Mouse (Mus musculus) midbrain, postnatal 0 days (tissue): ENCODE data around the gene Cpsf7. TPM values are rescaled to one million over a fixed set of nuclear protein-coding genes. Genes with fewer than 3 reads are reported as not detected.

ENCODE experiments used
- ATAC-seq: fragments of 200-750 bp; cut with Nextera tagmentation; 2 replicates; pipeline ENCODE4 v1.8.0; 2017; ENCODE audit warnings: moderate number of reproducible peaks, mild to moderate bottlenecking, moderate TSS enrichment, moderate library complexity; ENCODE audit not compliant: low FRiP score
- DNase-seq: peaks from one replicate; pipeline ENCODE4 v3.0.0-alpha.2; 2015; ENCODE audit warnings: low spot score
- H3K27ac ChIP-seq: fragments of 300-500 bp; sonication (generic); 2 replicates; pipeline ENCODE4 v1.5.1; 2014; ENCODE audit warnings: low read depth, mild to moderate bottlenecking, low read length, mixed read lengths
- H3K27me3 ChIP-seq: fragments of 300-500 bp; sonication (generic); 2 replicates; pipeline ENCODE4 v1.6.1; 2014; ENCODE audit warnings: low read length, control low read depth, mixed read lengths; ENCODE audit not compliant: insufficient read depth
- H3K36me3 ChIP-seq: fragments of 300-500 bp; sonication (generic); 2 replicates; pipeline ENCODE4 v1.6.1; 2014; ENCODE audit warnings: low read length, control low read depth, mixed read lengths; ENCODE audit not compliant: insufficient read depth
- H3K4me1 ChIP-seq: fragments of 300-500 bp; sonication (generic); 2 replicates; pipeline ENCODE4 v1.6.1; 2014; ENCODE audit warnings: mild to moderate bottlenecking, control low read depth, antibody characterized with exemption, low read length, mixed read lengths; ENCODE audit not compliant: insufficient read depth
- H3K4me2 ChIP-seq: fragments of 300-500 bp; sonication (generic); 2 replicates; pipeline ENCODE4 v1.6.1; 2014; ENCODE audit warnings: low read depth, mild to moderate bottlenecking, low read length, mixed read lengths; ENCODE audit not compliant: poor library complexity, severe bottlenecking
- H3K4me3 ChIP-seq: fragments of 300-500 bp; sonication (generic); 2 replicates; pipeline ENCODE4 v1.5.1; 2014; ENCODE audit warnings: low read depth, mild to moderate bottlenecking, low read length, moderate library complexity
- H3K9ac ChIP-seq: fragments of 300-500 bp; sonication (generic); replicated peaks from 2 replicates; pipeline ENCODE4 v1.6.1; 2014; ENCODE audit warnings: mild to moderate bottlenecking, low read length, moderate library complexity, mixed read lengths; ENCODE audit not compliant: poor library complexity, severe bottlenecking
- H3K9me3 ChIP-seq: fragments of 300-500 bp; sonication (generic); 2 replicates; pipeline ENCODE4 v1.6.1; 2016; ENCODE audit warnings: low read length, control low read depth
- CTCF ChIP-seq: IDR thresholded peaks from 2 replicates; pipeline ENCODE4 v1.5.1; 2016; ENCODE audit warnings: antibody characterized with exemption, mild to moderate bottlenecking
- WGBS: fragments of 180-500 bp; shearing (Covaris S2); extraction: QIAGEN DNeasy Blood & Tissue Kit; methylation state at CpG from one replicate; pipeline ENCODE4 v1.1.7; 2014; 5-methylcytosine and 5-hydroxymethylcytosine counted together
- polyA plus RNA-seq: library from polyadenylated mRNA; unstranded; fragments of >200 nt; fragmentation: Nextera tagmentation; extraction: Ambion mirVana; gene quantifications from 2 replicates; pipeline ENCODE4 v1.2.1, GENCODE M21; 2015
- total RNA-seq: library from RNA; depleted of rRNA; stranded (reverse); fragments of >200 nt; gene quantifications from 2 replicates; pipeline ENCODE4 v1.2.3, GENCODE M21; 2014

The Cpsf7 gene
- total and polyA plus RNA-seq, 2 experiments from 2014 or later, result 40.6 to 55.7 TPM

DNA sequence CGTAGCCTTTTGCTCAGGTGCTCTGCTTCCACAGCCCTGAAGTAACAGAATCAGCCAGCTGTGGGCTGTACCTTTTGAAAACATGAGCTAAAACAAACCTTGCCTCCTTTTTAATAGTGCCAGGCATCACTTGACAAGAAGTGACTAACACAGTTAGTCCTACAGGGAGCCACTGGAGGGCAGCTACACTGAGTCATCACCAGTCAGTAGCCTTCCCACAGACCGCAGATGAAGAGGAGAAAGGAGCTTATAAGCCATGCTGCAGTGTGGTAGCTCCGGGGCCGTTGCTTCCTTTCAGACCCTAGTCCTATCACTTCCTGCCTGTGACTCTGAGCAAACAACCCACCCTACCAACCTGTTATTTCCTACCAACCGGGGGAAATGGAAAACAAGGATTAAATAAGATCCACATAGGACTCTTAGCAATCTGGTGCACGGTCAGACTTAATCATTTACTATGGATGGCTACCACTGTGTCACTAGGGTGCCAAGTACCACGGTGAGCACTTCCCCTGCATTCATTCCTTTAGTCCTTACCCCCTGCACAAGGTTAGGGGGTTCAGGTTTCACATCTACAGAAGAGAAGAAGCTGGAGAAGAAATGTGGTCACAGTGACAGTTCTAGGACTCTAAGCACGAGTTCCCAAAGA lies 27.4 kb upstream of the Cpsf7 start:
- peak; percentile 22 for DNase-seq
- no peak overlapping the region for H3K4me2 ChIP-seq
- no peak overlapping the region; the same call in 1 of the 2 replicates for H3K9ac ChIP-seq
- no peak for ATAC-seq
- 49% methylated on average over 8 of the region's 8 CpGs for WGBS
- H3K4me3 ChIP-seq, result no peak overlapping the region
- peak overlapping the region; percentile 55 for H3K27ac ChIP-seq
- H3K27me3 ChIP-seq, result no peaks in the 10 kb centered on the region
- peaks cover 10% of the 10 kb centered on the region; the same call in 1 of the 2 replicates for H3K36me3 ChIP-seq
- no peak for TF ChIP-seq CTCF
- no peaks in the 10 kb centered on the region for H3K9me3 ChIP-seq
- H3K4me1 ChIP-seq, result 0 out of 2 replicates have a peak, but pooled peaks cover 2% of the 10 kb centered on the region

DNA sequence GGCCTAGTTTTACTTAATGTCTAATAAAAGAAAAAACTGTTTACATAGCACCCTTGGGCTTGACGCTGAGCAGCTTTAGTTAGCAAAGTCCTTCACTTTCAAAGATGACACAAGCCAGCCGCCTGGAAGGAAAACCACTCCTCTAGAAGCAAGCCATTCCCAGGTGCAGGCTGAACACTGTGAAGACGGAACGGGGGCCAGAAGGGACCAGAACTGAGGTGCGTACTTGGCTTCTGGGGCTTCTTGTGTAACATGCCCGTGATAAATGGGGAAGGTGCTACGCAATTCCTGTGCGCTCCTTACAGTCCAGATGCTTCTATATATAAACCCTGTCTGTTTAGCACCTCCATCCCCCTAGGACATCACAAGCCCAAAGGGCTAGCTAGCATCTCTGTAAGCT lies 24.5 kb upstream of the Cpsf7 start:
- Histone ChIP-seq H3K27ac (no peak overlapping the region), H3K4me1 (0 out of 2 replicates have a peak, but pooled peaks cover 2% of the 10 kb centered on the region), H3K36me3 (peaks cover 10% of the 10 kb centered on the region), H3K9ac (no peak overlapping the region), H3K4me3 (no peak overlapping the region), H3K4me2 (no peak overlapping the region), H3K27me3 (no peaks in the 10 kb centered on the region), H3K9me3 (no peaks in the 10 kb centered on the region)
- 93% methylated on average over 8 of the region's 8 CpGs for WGBS
- ATAC-seq, result no peak
- no peak for TF ChIP-seq CTCF
- DNase-seq, result no peak

DNA sequence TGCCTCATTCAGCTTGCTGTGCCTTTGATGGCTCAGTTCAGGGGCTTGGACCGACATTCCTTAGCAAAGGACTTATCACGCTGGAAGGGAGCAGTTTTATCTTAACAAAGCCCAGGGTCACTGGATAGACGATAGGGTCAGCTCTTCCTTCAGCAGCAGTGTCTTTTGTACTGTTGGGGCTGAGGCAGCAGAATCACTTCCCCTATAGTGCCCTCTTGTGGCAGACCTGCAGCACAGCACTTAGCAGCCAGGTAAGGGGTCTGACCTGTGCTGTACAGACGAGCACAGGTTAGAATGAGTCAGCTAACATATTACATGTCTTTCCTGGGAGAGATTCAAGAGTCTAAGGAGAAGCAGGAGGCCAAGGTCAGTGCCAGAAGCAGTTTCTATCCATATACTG lies 22.5 kb upstream of the Cpsf7 start:
- Histone ChIP-seq H3K27me3 (no peaks in the 10 kb centered on the region), H3K4me2 (no peak overlapping the region), H3K9me3 (no peaks in the 10 kb centered on the region), H3K27ac (no peak overlapping the region), H3K4me3 (no peak overlapping the region), H3K36me3 (peaks cover 18% of the 10 kb centered on the region), H3K9ac (no peak overlapping the region), H3K4me1 (no peaks in the 10 kb centered on the region)
- 3% methylated on average over 4 of the region's 4 CpGs for WGBS
- TF ChIP-seq CTCF, result peak; percentile 94
- ATAC-seq (peak; percentile 83), DNase-seq (peak; percentile 63)

- DNase-seq (no peak), ATAC-seq (no peak)
- no peak overlapping the region for H3K4me3 ChIP-seq
- 84% methylated on average over 6 of the region's 6 CpGs for WGBS
- H3K36me3 ChIP-seq, result peaks cover 21% of the 10 kb centered on the region
- H3K9ac ChIP-seq, result no peak overlapping the region
- no peak for TF ChIP-seq CTCF
- no peaks in the 10 kb centered on the region for H3K9me3 ChIP-seq
- no peaks in the 10 kb centered on the region for H3K27me3 ChIP-seq
- no peak overlapping the region for H3K27ac ChIP-seq
- H3K4me1 ChIP-seq, result no peaks in the 10 kb centered on the region
- H3K4me2 ChIP-seq, result no peak overlapping the region
Measured at GRCm38 (mm10) chr19:10510759-10511330, 14.2 kb upstream of the Cpsf7 start.

DNA sequence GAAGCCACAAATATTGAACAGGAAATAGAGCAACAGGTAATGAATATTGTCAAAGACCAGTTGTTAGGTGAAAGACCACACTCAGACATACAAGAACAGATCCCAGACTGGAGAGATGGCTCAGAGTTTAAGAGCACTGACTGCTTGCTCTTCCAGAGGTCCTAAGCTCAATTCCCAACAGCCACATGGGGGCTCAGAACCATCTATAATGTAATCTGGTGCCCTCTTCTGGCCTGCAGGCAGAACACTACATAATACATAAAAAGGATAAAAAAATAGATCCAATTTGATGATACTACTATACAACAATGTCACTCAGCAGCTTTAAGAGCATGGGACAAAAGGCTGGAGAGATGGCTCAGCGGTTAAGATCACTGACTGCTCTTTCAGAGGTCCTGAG lies 4.7 kb upstream of the Cpsf7 start:
- Histone ChIP-seq H3K27me3 (no peaks in the 10 kb centered on the region), H3K4me2 (no peak overlapping the region), H3K36me3 (peaks cover 16% of the 10 kb centered on the region), H3K9me3 (no peaks in the 10 kb centered on the region), H3K4me3 (no peak overlapping the region), H3K4me1 (peaks cover 8% of the 10 kb centered on the region; the same call in 1 of the 2 replicates), H3K9ac (no peak overlapping the region), H3K27ac (no peak overlapping the region)
- TF ChIP-seq CTCF, result peak; percentile 72
- ATAC-seq (no peak), DNase-seq (peak; percentile 39)
- WGBS, result 40% methylated on average over 1 of the region's 1 CpGs

- no peak for ATAC-seq
- Histone ChIP-seq H3K4me1 (peaks cover 8% of the 10 kb centered on the region; the same call in 1 of the 2 replicates), H3K4me3 (no peak overlapping the region), H3K36me3 (peaks cover 4% of the 10 kb centered on the region; the same call in 1 of the 2 replicates), H3K27ac (no peak overlapping the region), H3K9me3 (no peaks in the 10 kb centered on the region), H3K9ac (no peak overlapping the region), H3K27me3 (no peaks in the 10 kb centered on the region), H3K4me2 (no peak overlapping the region)
- TF ChIP-seq CTCF, result no peak
- WGBS, result 88% methylated on average over 1 of the region's 1 CpGs
- DNase-seq, result no peak
Measured at GRCm38 (mm10) chr19:10521926-10522325, 3.1 kb upstream of the Cpsf7 start.
